Mouse (Mus musculus) limb, embryonic 11.5 days (tissue): ENCODE results near the gene Cacng6. TPM values are rescaled to one million over a fixed set of nuclear protein-coding genes. Genes with fewer than 3 reads are reported as not detected.

Experiments
- microRNA-seq: library from miRNA; unstranded; fragments of <30 nt; microRNA quantifications from one replicate; pipeline ENCODE4, GENCODE M21; 2016
- polyA plus RNA-seq: library from polyadenylated mRNA; unstranded; fragments of >200 nt; fragmentation: Nextera tagmentation; extraction: Ambion mirVana; gene quantifications from 2 replicates; pipeline ENCODE4 v1.2.1, GENCODE M21; 2014

The Cacng6 gene
- polyA plus RNA-seq, 1 experiment from 2014 or later: 0.25 TPM

Small RNA genes within 50 kb of the gene (microRNA-seq; reads per million reads assigned to microRNA genes)
- gene Gm23450: 11.3 reads per million, percentile 21 among the genes with 10 or more reads in this experiment

Other genes with a start within 250 kb of the Cacng6 start
- not detected in 2 replicates for gene Nlrp12, start 174.5 kb upstream of the Cacng6 start, polyA plus RNA-seq
- 37.7 and 40.2 TPM in 2 replicates for gene Myadm, start 135.1 kb upstream of the Cacng6 start, polyA plus RNA-seq
- 0.07 and 0.12 TPM in 2 replicates for gene Prkcg, start 135.0 kb upstream of the Cacng6 start, polyA plus RNA-seq
- 2.0 and 2.6 TPM in 2 replicates for gene Cacng7, start 91.2 kb upstream of the Cacng6 start, polyA plus RNA-seq
- 6.8 and 7.0 TPM in 2 replicates for gene Cacng8, start 33.5 kb upstream of the Cacng6 start, polyA plus RNA-seq
- gene Tarm1, start 78.4 kb downstream of the Cacng6 start, polyA plus RNA-seq: not detected in 2 replicates
- gene Oscar, start 192.0 kb downstream of the Cacng6 start, polyA plus RNA-seq: 0.29 TPM in 1 of 2 replicates, not detected in the other
- 400 and 407 TPM in 2 replicates for gene Ndufa3, start 193.2 kb downstream of the Cacng6 start, polyA plus RNA-seq
- gene Tfpt, start 205.7 kb downstream of the Cacng6 start, polyA plus RNA-seq: 31.1 and 35.5 TPM in 2 replicates
- gene Prpf31, start 205.8 kb downstream of the Cacng6 start, polyA plus RNA-seq: 150 TPM in 2 replicates
- gene Cnot3, start 221.1 kb downstream of the Cacng6 start, polyA plus RNA-seq: 87.2 and 94.2 TPM in 2 replicates
- 13.8 and 14.6 TPM in 2 replicates for gene Leng1, start 241.6 kb downstream of the Cacng6 start, polyA plus RNA-seq